Mouse (Mus musculus): ENCODE measurements around the gene Nkain4.

- TF ChIP-seq POLR2A (IDR thresholded peaks at IDR 0.05; ENCODE audit: borderline replicate concordance, extremely low read depth, low read depth, low read length), result no peak
- TF ChIP-seq CTCF (IDR thresholded peaks at IDR 0.05; ENCODE audit: insufficient read depth, low read length), result no peak
These were observed 5.7 kb upstream of the Nkain4 start for GRCm38 (mm10) chr2:180960187-180960586.
